Mouse (Mus musculus) G1E (cell line): ENCODE data around the gene Abcg8.

ENCODE experiments used
- CTCF ChIP-seq: IDR thresholded peaks from 2 replicates; pipeline ENCODE4 v1.5.1; 2012; ENCODE audit warnings: low read depth, low read length, inconsistent platforms, mixed read lengths
- GATA1 ChIP-seq: IDR thresholded peaks from 2 replicates; pipeline ENCODE4 v1.6.1; 2012; ENCODE audit warnings: borderline replicate concordance, low read length, inconsistent platforms, mixed read lengths
- POLR2AphosphoS5 ChIP-seq: IDR thresholded peaks from 2 replicates; pipeline ENCODE4 v1.6.1; 2012; ENCODE audit warnings: low read depth, low read length, inconsistent platforms; ENCODE audit not compliant: insufficient replicate concordance
- TAL1 ChIP-seq: conservative IDR thresholded peaks from 2 replicates; pipeline ENCODE4 v1.6.1; 2012; ENCODE audit warnings: low read depth, low read length, inconsistent platforms, mixed read lengths

- no peak for TF ChIP-seq POLR2AphosphoS5
- no peak for TF ChIP-seq CTCF
- no peak for TF ChIP-seq TAL1
- TF ChIP-seq GATA1 = no peak
Measured at GRCm38 (mm10) chr17:84644292-84645050, 31.6 kb upstream of the Abcg8 start.
